Mouse (Mus musculus) induced T-regulatory cell, adult 2 months (primary cell): ENCODE measurements at regions not wholly inside any gene's neighbourhood (a gene's known extent, or its start where the extent isn't known, plus 50 kb on each side); places are given as distances from the start of the nearest gene placed in this dataset.
"Not testable (repeated sequence)": the region's sequence is repeated elsewhere in the genome, so short reads cannot be mapped to it uniquely, and the experiment has no call there.

Source experiments
- DNase-seq: peaks from one replicate; pipeline ENCODE4 v3.0.0-alpha.2; 2012; ENCODE audit warnings: low read depth

GRCm38 (mm10) chr5:4355609-4356224 lies 163.6 kb downstream of the Mterf1b start:
- no peak for DNase-seq

- DNase-seq = not testable (repeated sequence)
Measured at GRCm38 (mm10) chr5:4356555-4357273, 164.5 kb downstream of the Mterf1b start.

GRCm38 (mm10) chr5:4361547-4361946 lies 169.4 kb downstream of the Mterf1b start:
- DNase-seq = not testable (repeated sequence)

- not testable (repeated sequence) for DNase-seq
Measured at GRCm38 (mm10) chr5:4384719-4385118, 192.6 kb downstream of the Mterf1b start.

GRCm38 (mm10) chr5:4391083-4391482 lies 198.9 kb downstream of the Mterf1b start:
- no peak for DNase-seq

- DNase-seq = not testable (repeated sequence)
Measured at GRCm38 (mm10) chr5:4394353-4395052, 202.3 kb downstream of the Mterf1b start.

- DNase-seq = no peak
Measured at GRCm38 (mm10) chr5:4398087-4398486, 205.9 kb downstream of the Mterf1b start.

GRCm38 (mm10) chr5:4417761-4418160 lies 225.6 kb downstream of the Mterf1b start:
- DNase-seq = no peak
